Mouse (Mus musculus): ENCODE results near the gene Satb1.

DNA sequence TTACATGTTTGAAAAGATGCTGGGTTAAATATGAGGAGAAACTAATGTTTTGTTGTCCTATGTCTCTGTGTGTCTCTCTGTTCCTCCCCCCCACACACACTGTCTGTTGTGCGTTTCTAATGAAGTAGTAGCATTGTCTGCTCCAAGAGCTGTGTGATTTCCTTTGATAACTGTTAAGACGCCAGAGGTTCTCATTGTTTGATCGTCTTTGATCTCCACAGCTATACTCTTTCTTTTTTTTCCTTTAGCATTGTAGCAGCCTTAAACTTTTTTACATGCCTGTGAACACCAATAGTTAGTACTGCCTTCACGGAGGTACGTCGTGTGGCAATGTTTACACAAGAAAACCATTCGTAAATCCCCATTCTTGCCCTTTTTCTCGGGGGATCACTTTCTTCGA lies 47.1 kb upstream of the Satb1 start:
- TF ChIP-seq POLR2A (IDR thresholded peaks at IDR 0.05; ENCODE audit: insufficient read length, low read depth), result no peak
- no peak for TF ChIP-seq MAX (IDR thresholded peaks at IDR 0.05; ENCODE audit: low read depth)
- no peak for TF ChIP-seq USF1 (IDR thresholded peaks at IDR 0.05; ENCODE audit: low read depth)
- no peak for TF ChIP-seq CEBPB (IDR thresholded peaks at IDR 0.05; ENCODE audit: insufficient read depth, poor library complexity, severe bottlenecking)
- TF ChIP-seq TCF12 (IDR thresholded peaks at IDR 0.05; ENCODE audit: insufficient read depth, poor library complexity, severe bottlenecking), result no peak
- no peak for TF ChIP-seq POLR2AphosphoS2 (IDR thresholded peaks at IDR 0.05; ENCODE audit: insufficient read length, low read depth)
- TF ChIP-seq E2F4 (IDR thresholded peaks at IDR 0.05; ENCODE audit: insufficient read depth), result no peak

All from myocyte (in vitro differentiated cells).